Mouse (Mus musculus) embryo, embryonic 11 days (tissue): Measurements from ENCODE around the gene Spon1.

Experiments used
- DNase-seq: peaks from one replicate; pipeline ENCODE4 v3.0.0-alpha.2; 2015

Spon1 gene

DNA sequence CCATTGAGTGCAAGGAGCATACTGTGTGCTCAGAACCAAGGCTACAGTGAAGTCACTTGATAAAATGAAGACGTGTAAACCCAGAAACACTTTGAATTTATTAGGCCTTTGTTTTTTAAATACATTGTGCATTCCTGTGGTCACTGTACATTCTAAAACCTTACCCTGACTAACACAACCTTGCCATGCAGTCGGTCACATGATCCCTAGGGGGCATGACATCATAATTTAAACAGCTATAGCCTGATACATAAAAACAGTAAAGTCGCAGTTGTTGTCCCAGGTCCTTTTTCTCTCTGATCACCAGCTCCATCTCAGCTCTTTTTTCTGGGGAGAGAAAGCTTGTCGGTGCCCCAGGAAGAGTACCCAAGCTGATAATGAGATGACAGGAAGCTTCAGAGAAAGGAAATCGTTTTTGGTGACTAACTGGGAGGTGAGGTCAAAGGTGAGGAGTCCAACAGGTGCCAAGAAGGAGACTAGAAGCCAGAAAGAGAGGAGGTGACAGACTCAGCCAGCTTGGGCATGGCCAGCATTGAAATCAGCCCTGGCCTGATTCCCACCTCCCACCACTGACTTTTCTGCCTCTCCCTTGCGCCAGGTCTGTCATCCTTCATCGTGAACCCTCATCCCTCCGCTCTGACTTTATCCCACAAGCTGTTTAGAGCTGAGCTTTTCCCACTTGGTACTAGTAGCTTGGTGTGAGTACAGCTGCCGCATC, 246.1 kb downstream of the Spon1 start:
- no peak for DNase-seq

DNA sequence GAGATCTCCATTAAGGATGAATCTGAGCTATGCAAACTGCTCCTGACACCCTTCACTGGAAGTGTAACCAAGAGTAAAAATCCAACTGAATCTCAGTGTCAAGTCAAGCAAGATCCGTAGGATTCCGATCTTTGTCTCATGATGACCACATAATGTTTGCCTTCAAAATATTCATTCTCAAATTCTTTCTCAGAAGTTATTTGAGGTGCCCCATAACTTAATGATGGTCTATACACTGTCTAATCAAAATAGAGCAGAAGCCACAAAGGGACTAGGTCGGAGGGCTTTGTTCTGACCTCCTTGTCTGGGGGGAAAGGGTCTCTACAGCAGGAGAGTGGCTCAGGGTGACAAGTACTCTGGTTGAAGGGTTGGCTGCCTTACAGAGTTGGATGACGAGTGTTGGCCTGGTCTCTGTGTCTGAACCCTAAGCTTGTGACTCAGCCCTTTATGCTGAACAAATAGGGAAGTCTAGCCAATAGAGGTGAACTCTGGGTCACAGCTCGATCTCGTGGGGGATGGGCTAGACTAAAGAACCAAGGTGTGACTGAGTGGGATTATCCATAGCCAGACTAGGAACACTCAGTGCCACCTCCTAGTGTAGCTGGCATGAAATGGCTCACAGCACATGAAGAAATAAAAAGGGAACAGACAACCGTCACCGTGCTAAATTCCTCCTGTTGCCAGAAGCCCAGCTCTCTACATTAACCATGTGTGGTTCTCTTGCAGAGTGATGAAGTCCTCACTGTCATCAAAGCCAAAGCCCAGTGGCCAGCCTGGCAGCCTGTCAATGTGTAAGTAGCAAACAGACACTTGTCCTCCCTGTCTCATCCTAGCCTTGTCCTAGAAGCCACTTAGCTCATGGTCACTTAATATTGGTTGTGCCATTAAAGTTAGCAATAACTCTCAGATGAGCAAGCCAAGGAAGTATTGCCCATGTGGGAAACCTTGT, 250.5 kb downstream of the Spon1 start:
- DNase-seq: no peak

GRCm38 (mm10) chr7:114018861-114019260, 253.1 kb downstream of the Spon1 start:
- DNase-seq: no peak

GRCm38 (mm10) chr7:114020057-114020703, 254.4 kb downstream of the Spon1 start:
- DNase-seq: peak; percentile 29

DNA sequence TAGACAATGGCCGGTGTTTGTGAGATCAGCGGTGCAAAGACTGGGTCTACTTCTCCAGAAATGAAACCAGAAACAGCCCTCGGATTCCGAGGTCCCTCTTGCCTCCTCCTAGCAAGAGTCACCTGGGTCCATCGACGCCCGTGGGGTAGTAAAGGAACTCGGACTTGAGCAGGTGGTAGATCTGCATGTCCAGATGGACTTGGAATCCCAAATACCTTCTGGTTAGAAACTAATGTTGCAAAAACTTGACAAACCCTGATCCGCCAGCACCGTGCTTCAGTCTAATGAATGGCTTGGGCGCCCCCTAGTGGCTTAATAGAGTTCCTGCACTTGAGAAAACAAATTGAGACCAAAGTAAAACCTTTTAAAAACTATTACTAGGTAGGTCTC, 254.9 kb downstream of the Spon1 start:
- DNase-seq: peak; percentile 87

- DNase-seq: no peak
These were observed 261.1 kb downstream of the Spon1 start for GRCm38 (mm10) chr7:114026923-114027322.

DNA sequence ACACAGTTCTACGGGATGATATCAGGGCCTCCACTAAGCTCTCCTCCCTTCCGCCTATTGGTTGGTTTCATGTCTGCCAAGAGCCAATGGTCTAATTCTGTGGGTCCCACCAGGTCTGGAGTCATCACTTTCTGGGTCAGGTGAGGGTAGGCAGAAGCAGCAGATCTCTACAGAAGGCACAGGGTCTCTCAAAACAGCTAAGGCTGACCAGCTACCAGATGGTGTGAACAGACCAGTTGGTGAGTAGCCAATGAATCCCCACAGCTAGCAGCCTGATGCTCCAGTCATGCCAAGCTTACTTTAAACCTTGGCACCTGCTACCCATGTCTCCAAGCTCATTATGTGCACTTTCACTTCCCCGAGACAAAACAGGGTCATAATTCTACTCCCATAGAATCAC, 261.6 kb downstream of the Spon1 start:
- DNase-seq: no peak

- no peak for DNase-seq
These were observed 263.0 kb downstream of the Spon1 start for GRCm38 (mm10) chr7:114028828-114029227.

GRCm38 (mm10) chr7:114029596-114029995, 263.8 kb downstream of the Spon1 start:
- no peak for DNase-seq

DNA sequence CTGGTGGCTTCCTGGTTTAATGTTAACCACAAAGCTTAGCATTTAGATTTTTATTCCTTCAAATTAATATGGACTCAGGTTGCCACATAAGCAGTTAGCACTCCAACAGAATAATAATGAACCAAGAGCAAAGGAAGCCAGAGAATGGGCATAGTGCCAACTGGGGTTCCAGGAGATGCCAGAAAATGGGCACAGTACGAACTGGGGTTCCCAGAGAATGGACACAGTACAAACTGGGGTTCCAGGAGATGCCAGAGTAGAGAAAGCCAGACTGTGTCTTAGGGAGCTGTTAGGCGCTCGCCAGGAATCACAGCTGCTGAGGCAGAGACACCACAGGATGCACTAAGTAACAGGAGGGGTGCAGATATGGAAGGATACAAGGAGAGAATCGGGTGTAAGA, 271.4 kb downstream of the Spon1 start:
- no peak for DNase-seq

DNA sequence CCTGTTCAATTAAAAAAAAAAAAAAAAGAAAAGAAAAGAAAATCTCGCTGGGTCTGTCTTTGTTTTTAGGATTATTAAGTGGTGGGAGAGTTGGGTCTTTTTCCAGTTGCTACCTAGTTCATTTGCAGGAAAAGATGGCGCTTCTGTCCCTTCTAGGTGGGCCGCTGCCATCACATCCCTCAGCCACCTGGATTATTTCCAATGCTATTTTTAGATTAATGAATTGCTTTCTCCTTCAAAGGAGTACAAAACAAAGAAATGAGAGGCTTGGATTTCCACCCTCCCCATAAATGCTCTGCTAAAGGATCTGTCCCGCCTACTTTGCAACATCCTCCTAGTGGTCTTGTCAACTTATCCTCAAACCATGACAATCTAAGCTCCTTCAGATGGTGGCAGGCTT, 275.6 kb downstream of the Spon1 start:
- DNase-seq: no peak

GRCm38 (mm10) chr7:114042973-114043928, 277.5 kb downstream of the Spon1 start:
- DNase-seq: no peak

GRCm38 (mm10) chr7:114043929-114044549, 278.2 kb downstream of the Spon1 start:
- DNase-seq: no peak

DNA sequence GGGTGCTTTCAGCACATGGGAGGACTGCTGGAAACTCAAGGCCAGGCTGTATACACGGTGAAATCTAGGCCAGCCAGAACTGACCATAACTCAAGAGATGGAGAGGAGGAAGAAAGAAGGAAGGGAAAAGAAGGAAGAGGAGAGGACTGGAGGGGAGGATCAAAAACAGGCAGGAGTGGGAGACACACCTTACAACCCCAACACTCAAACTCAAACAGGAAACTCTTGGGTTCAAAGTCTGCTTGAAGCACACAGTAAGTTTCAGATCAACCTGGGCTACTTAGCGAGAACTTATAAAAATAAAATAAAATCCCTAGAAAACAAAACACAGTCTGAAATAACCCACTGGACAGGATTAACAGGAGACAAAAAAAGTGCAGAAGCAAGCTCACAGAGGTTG, 280.0 kb downstream of the Spon1 start:
- DNase-seq: no peak

DNA sequence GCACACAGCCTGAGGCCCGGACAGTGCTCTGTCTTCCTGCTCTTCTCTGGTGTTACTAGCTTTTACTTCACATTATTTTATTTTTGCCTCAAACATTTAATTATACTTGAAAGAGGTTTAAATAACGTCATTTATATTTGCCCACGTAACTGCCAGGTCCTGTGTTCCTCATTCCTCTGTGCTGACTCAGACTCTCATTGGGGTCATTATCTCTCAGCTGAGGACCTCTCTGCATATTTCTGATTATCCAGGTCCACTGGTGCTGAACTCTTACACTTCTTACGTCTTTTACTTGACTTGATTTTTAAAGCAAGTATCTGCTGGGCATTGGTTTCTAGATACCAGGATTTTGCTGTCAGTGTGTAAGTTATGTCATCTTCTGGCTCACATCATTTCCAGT, 287.9 kb downstream of the Spon1 start:
- DNase-seq: no peak

- no peak for DNase-seq
These were observed 292.4 kb downstream of the Spon1 start for GRCm38 (mm10) chr7:114058166-114058565.

- DNase-seq: no peak
These were observed 293.2 kb downstream of the Spon1 start for GRCm38 (mm10) chr7:114058927-114059441.

- DNase-seq: no peak
These were observed 294.6 kb downstream of the Spon1 start for GRCm38 (mm10) chr7:114060445-114060844.

- DNase-seq: no peak
These were observed 296.7 kb downstream of the Spon1 start for GRCm38 (mm10) chr7:114062451-114062850.

GRCm38 (mm10) chr7:114063534-114063933, 297.7 kb downstream of the Spon1 start:
- DNase-seq: no peak

DNA sequence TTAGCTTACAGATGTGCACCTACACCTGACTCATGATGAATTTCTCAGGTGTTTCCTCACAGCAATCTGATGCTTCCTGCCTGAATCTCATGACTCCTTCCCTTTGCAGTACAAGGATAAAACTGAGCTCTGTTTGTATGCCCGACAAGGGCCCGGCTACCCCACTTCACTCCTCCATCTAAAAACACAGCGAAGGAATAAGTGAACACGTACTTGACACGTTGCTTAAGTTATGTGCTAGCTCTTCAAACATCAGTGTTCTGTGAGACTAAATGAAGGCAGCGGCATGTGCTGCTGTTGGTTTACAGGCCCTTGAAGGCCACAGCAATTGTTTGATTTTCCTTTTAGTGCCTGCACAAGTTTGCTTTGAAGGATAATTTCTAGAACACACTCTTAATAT, 298.2 kb downstream of the Spon1 start:
- DNase-seq: no peak
